ENCODE assay signal across 12 mouse cellular contexts in genomic region chr6:84233783-84234182, GRCm38 (mm10).
A peak's percentile ranks its signal among the peaks of the same experiment; 100 is the strongest.
DNase-seq lines count a peak whose midpoint lies in the region; ATAC-seq lines count a peak whose summit lies in the region.
"Had no signal": no experiment of that assay in that cellular context is flagged by ENCODE, and none has a peak within 500 bp of the region (broad histone marks: within the 10 kb centered on the region; RNA-seq: fewer than 3 reads in every experiment).

No protein-coding gene starts in this region.

- H3K4me3 ChIP-seq in lung, embryonic 16.5 days (ENCODE audit: low read length): no peak overlapping the region
- H3K4me3 ChIP-seq: lung, embryonic 15.5 days had no signal

- H3K27ac ChIP-seq in lung, embryonic 16.5 days (ENCODE audit: low read length): no peak overlapping the region
- H3K27ac ChIP-seq: hindbrain, embryonic 14.5 days; lung, embryonic 15.5 days had no signal

- intact Hi-C loops in heart, postnatal 10 days (cut with DNase I): no loop called here

- H3K27me3 ChIP-seq in lung, embryonic 16.5 days (ENCODE audit: control insufficient read depth, insufficient read depth, low read depth, low read length): no peaks in the 10 kb centered on the region
- H3K27me3 ChIP-seq: lung, embryonic 15.5 days had no signal

- H3K36me3 ChIP-seq in lung, embryonic 16.5 days (ENCODE audit: control insufficient read depth, insufficient read depth, low read length): no peaks in the 10 kb centered on the region
- H3K36me3 ChIP-seq: lung, embryonic 15.5 days had no signal

- H3K4me1 ChIP-seq in lung, embryonic 16.5 days (replicated peaks; ENCODE audit: control insufficient read depth, insufficient read depth, low read length): peaks cover 6% of the 10 kb centered on the region

- peak; percentile 47 for DNase-seq in gastrocnemius, adult 18-20 months (ENCODE audit: low spot score)
- DNase-seq in gastrocnemius, postnatal 25 days: no peak
- DNase-seq in lung, postnatal 14 days: no peak
- peak; percentile 46 to 55 for DNase-seq in heart, postnatal 10 days
- DNase-seq in kidney, postnatal 36 days: peak; percentile 92 to 95
- DNase-seq in embryo, embryonic 11 days: no peak
- no peak for DNase-seq in cerebellum, adult 8-10 months
- DNase-seq: cerebellum, adult 2 months; spleen, adult 18-20 months had no signal

- H3K4me2 ChIP-seq in lung, embryonic 16.5 days (ENCODE audit: low read depth, low read length): no peak overlapping the region
- H3K4me2 ChIP-seq: hindbrain, embryonic 14.5 days; lung, embryonic 15.5 days had no signal

- peak; percentile 48 for ATAC-seq in lung, embryonic 16.5 days (ENCODE audit: low read depth)

- 45% methylated on average over 6 of the region's 6 CpGs for WGBS in lung, embryonic 16.5 days

- no peak overlapping the region for H3K9ac ChIP-seq in lung, embryonic 16.5 days (ENCODE audit: low read length)
- H3K9ac ChIP-seq: hindbrain, embryonic 14.5 days; lung, embryonic 15.5 days had no signal

- H3K9me3 ChIP-seq in lung, embryonic 16.5 days (ENCODE audit: control insufficient read depth, low read length): no peaks in the 10 kb centered on the region
- H3K9me3 ChIP-seq: lung, embryonic 15.5 days had no signal

Comparison
In these comparisons a context has a peak if more than half of its experiments do, and no peak if none do; other contexts are left out.
1. DNase-seq: peak in gastrocnemius, adult 18-20 months (single experiment), heart, postnatal 10 days (2 of 2) and kidney, postnatal 36 days (2 of 2); none in gastrocnemius, postnatal 25 days (single experiment), lung, postnatal 14 days (single experiment), embryo, embryonic 11 days (single experiment) and cerebellum, adult 8-10 months (single experiment).